Mouse (Mus musculus) heart, embryonic 10.5 days (tissue): ENCODE measurements around the gene Defa17. TPM values are rescaled to one million over a fixed set of nuclear protein-coding genes. Genes with fewer than 3 reads are reported as not detected.
"Not testable (repeated sequence)": the region's sequence is repeated elsewhere in the genome, so short reads cannot be mapped to it uniquely, and the experiment has no call there.

Experiments used
- DNase-seq: peaks from one replicate; pipeline ENCODE4 v3.0.0-alpha.2; 2017; ENCODE audit warnings: low spot score
- H3K27ac ChIP-seq: fragments of 300-500 bp; sonication (generic); 2 replicates; pipeline ENCODE4 v1.5.1; 2016; ENCODE audit warnings: mild to moderate bottlenecking
- H3K27me3 ChIP-seq: fragments of 300-500 bp; sonication (generic); 2 replicates; pipeline ENCODE4 v1.6.1; 2016; ENCODE audit warnings: mild to moderate bottlenecking; ENCODE audit not compliant: poor library complexity, insufficient read depth, severe bottlenecking
- H3K36me3 ChIP-seq: fragments of 300-500 bp; sonication (generic); 2 replicates; pipeline ENCODE4 v1.6.1; 2016; ENCODE audit warnings: mild to moderate bottlenecking, moderate library complexity
- H3K4me1 ChIP-seq: fragments of 300-500 bp; sonication (generic); 2 replicates; pipeline ENCODE4 v1.6.1; 2016; ENCODE audit warnings: mild to moderate bottlenecking
- H3K4me3 ChIP-seq: fragments of 300-500 bp; sonication (generic); 2 replicates; pipeline ENCODE4 v1.5.1; 2016; ENCODE audit warnings: mild to moderate bottlenecking, moderate library complexity
- H3K9me3 ChIP-seq: fragments of 300-500 bp; sonication (generic); 2 replicates; pipeline ENCODE4 v1.6.1; 2016; ENCODE audit warnings: mild to moderate bottlenecking, moderate library complexity
- WGBS: fragments of 180-500 bp; shearing (Covaris S2); methylation state at CpG from one replicate; pipeline ENCODE4 v1.1.7; 2016; 5-methylcytosine and 5-hydroxymethylcytosine counted together
- polyA plus RNA-seq: library from polyadenylated mRNA; unstranded; fragments of >200 nt; fragmentation: Nextera tagmentation; extraction: Ambion mirVana; gene quantifications from 2 replicates; pipeline ENCODE4 v1.2.1, GENCODE M21; 2016

Gene Defa17
- not detected in 2 replicates for polyA plus RNA-seq

GRCm38 (mm10) chr8:21655480-21655879 lies at the start of gene Defa17:
Gene Defa17, plus strand, starts transcription at chr8:21655780.
- H3K4me1 ChIP-seq, H3K36me3 ChIP-seq, H3K9me3 ChIP-seq, H3K27me3 ChIP-seq, H3K27ac ChIP-seq, H3K4me3 ChIP-seq, DNase-seq: not testable (repeated sequence)
- 50% methylated on average over 1 of the region's 2 CpGs for WGBS

- not testable (repeated sequence) for H3K36me3 ChIP-seq, H3K4me3 ChIP-seq, H3K27me3 ChIP-seq, H3K27ac ChIP-seq, H3K4me1 ChIP-seq, DNase-seq, H3K9me3 ChIP-seq
- 67% methylated on average over 1 of the region's 1 CpGs for WGBS
Measured at GRCm38 (mm10) chr8:21617883-21618282, 37.7 kb upstream of the Defa17 start, which contains the start of gene Defa26. Gene Defa26, plus strand, starts transcription at chr8:21618183.

GRCm38 (mm10) chr8:21665497-21665896 lies 9.9 kb downstream of the Defa17 start, which contains the start of gene Defa34:
Gene Defa34, plus strand, starts transcription at chr8:21665797.
- not testable (repeated sequence) for H3K27ac ChIP-seq, H3K4me1 ChIP-seq, H3K4me3 ChIP-seq, H3K27me3 ChIP-seq, DNase-seq, H3K36me3 ChIP-seq, H3K9me3 ChIP-seq
- 100% methylated on average over 1 of the region's 1 CpGs for WGBS

GRCm38 (mm10) chr8:21703545-21703944 lies 48.0 kb downstream of the Defa17 start, which contains the start of gene AY761184:
Gene AY761184, minus strand, starts transcription at chr8:21703645.
- not testable (repeated sequence) for H3K27ac ChIP-seq, DNase-seq, H3K27me3 ChIP-seq, H3K9me3 ChIP-seq, H3K4me1 ChIP-seq, H3K4me3 ChIP-seq, H3K36me3 ChIP-seq
- 63% methylated on average over 2 of the region's 2 CpGs for WGBS

Other genes with a start within 250 kb of the Defa17 start
- not detected in 2 replicates for gene Defa36, start 228.4 kb upstream of the Defa17 start, polyA plus RNA-seq
- gene Gm7849, start 199.2 kb upstream of the Defa17 start, polyA plus RNA-seq: not detected in 2 replicates
- gene Defa20, start 146.5 kb upstream of the Defa17 start, polyA plus RNA-seq: not detected in 2 replicates
- not detected in 2 replicates for gene Defa32, start 126.7 kb upstream of the Defa17 start, polyA plus RNA-seq
- gene Defa37, start 90.4 kb upstream of the Defa17 start, polyA plus RNA-seq: not detected in 2 replicates
- not detected in 2 replicates for gene Defa28, start 72.8 kb upstream of the Defa17 start, polyA plus RNA-seq
- not detected in 2 replicates for gene Gm7861, start 61.3 kb upstream of the Defa17 start, polyA plus RNA-seq
- gene Defa26, start 37.6 kb upstream of the Defa17 start, polyA plus RNA-seq: not detected in 2 replicates
- gene Defa34, start 10.0 kb downstream of the Defa17 start, polyA plus RNA-seq: not detected in 2 replicates
- not detected in 2 replicates for gene AY761184, start 47.9 kb downstream of the Defa17 start, polyA plus RNA-seq
- not detected in 2 replicates for gene Defa24, start 78.7 kb downstream of the Defa17 start, polyA plus RNA-seq
- gene Defb50, start 167.8 kb downstream of the Defa17 start, polyA plus RNA-seq: not detected in 2 replicates
- not detected in 2 replicates for gene Defb2, start 184.1 kb downstream of the Defa17 start, polyA plus RNA-seq
- not detected in 2 replicates for gene Defb10, start 203.1 kb downstream of the Defa17 start, polyA plus RNA-seq
- not detected in 2 replicates for gene Defb9, start 229.6 kb downstream of the Defa17 start, polyA plus RNA-seq